Mouse (Mus musculus) brown adipose tissue, adult 24 weeks (tissue): ENCODE measurements around the gene Ubp1. TPM values are rescaled to one million over a fixed set of nuclear protein-coding genes. Genes with fewer than 3 reads are reported as not detected.

ENCODE experiments used
- H3K27ac ChIP-seq: fragments of 200-500 bp; replicated peaks from 2 replicates; pipeline ENCODE4 v1.5.1; 2012; ENCODE audit warnings: low read depth, mild to moderate bottlenecking, low read length
- H3K4me1 ChIP-seq: fragments of 200-500 bp; 2 replicates; pipeline ENCODE4 v1.6.1; 2012; ENCODE audit warnings: low read length, mixed read lengths; ENCODE audit not compliant: control insufficient read depth, insufficient read depth, insufficient read length
- H3K4me3 ChIP-seq: fragments of 200-500 bp; 2 replicates; pipeline ENCODE4 v1.5.1; 2012; ENCODE audit warnings: low read depth, mild to moderate bottlenecking, low read length, moderate library complexity; ENCODE audit not compliant: insufficient read depth
- polyA plus RNA-seq: library from polyadenylated mRNA; stranded (reverse); fragments of >200 nt; gene quantifications from 2 replicates; pipeline ENCODE4 v1.2.4, GENCODE M21; 2012; ENCODE audit not compliant: missing spikeins, insufficient read depth, insufficient read length

Gene Ubp1
- polyA plus RNA-seq, 1 experiment = 27.8 TPM

DNA sequence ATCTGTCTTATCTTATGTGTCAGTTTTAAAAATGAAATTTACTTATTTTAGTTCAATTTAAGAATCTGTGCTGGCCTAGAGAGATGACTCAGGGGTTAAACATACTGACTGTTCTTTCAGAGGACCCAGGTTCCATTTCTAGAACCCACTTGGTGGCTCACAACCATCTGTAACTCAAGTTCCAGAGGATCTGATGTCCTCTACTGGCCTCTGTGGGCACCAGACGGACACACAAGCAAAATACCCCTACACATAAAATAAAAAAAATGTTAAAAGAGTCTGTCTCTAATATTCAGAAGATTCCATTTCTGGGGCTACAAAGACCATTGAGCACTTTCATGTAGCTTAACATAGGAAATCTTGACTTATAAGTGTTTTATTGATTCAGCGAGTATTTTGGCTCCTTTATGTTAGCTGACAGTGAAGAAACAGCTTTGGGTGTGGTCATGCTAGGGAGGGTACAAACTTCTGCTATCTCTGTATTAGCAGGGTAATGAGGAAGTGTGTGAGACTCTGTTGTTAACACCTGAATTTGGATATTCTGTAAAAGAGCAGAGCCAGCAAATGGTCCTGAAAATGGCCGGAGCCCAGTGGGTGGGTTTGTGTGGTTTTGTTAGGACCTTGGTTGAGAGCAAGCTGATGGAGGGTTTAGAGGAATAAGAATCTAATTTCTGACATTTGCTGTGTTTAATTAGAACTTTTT lies 10.5 kb downstream of the Ubp1 start:
- H3K27ac ChIP-seq = no peak overlapping the region
- peaks cover 12% of the 10 kb centered on the region for H3K4me1 ChIP-seq
- H3K4me3 ChIP-seq = no peak overlapping the region

DNA sequence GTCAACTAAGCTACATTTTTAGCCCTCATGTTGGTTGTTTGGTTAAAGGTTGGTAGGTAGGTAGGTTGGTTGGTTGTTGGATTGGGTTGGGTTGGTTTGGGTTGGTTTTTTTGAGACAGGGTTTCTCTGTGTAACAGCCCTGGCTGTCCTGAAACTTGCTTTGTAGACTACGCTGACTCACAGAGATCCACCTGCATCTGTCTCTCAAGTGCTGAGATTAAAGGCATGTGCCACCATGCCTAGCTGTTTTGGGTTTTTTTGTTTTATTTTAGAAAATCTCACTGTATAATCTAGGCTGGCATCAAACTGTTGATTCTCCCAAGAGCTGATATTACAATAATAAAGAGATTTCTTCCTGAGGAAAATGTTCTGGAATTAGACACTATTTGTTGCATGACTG lies 12.6 kb downstream of the Ubp1 start:
- Histone ChIP-seq H3K4me3 (no peak overlapping the region), H3K27ac (no peak overlapping the region), H3K4me1 (peaks cover 9% of the 10 kb centered on the region)

DNA sequence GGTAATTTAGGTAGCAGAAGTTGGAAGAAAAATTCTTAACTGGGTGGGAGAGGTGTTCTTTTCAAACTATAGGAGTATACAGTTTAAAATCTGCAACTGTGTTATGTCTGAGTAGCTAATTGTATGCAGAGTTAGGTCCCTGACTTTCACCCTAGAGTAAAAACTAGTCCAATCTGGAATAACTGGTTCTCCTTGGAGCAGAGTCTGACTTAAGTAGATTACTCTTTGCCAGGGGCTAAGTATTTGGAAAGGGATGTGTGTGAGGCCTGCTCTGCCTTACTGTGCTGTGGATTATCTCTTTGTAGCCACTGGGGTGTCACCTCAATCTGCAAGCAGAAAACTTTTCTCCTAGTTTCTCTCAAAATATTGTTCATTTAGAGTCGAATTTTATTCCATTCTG lies 16.5 kb downstream of the Ubp1 start:
- Histone ChIP-seq H3K4me3 (no peak overlapping the region), H3K4me1 (no peaks in the 10 kb centered on the region), H3K27ac (no peak overlapping the region)

DNA sequence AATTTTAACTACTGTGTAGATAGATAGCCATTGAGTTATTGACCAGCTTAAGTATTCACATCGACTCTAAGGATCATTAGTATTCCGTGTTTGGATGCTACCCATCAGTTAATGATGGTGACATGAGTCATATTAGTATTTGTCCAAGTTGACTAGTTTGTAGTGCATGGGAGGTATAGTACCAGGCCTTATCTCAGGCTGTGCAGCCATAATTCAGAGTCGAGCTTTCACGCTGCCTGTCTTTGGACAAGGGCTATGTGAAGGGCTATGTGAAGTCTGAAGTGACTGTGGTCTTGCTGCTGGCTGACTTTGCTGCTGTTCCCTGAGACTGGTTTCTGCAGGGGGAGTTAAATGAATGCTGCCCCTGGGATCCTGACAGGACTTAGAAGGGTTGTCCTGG lies 27.0 kb downstream of the Ubp1 start:
- Histone ChIP-seq H3K27ac (no peak overlapping the region), H3K4me1 (no peaks in the 10 kb centered on the region), H3K4me3 (no peak overlapping the region)

DNA sequence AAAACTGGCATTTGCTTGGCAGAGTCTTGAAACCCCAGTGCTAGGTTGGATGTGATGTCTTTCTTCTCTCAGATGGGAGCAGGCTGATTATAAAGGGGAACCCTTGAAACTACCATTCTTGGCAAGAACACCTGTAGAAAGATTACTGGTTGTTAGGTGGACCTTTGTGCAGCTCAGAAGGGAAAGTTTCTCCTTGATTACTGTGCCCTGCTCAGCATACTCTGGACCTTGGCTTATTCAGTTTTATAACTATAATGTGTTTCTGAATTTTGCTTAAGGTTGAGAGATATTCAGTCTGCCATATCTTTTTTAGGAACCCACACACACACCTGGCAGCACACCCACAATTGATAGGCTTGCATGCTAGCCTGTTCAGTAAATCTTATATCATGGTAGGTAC lies 33.0 kb downstream of the Ubp1 start:
- Histone ChIP-seq H3K27ac (no peak overlapping the region), H3K4me1 (no peaks in the 10 kb centered on the region), H3K4me3 (no peak overlapping the region)

DNA sequence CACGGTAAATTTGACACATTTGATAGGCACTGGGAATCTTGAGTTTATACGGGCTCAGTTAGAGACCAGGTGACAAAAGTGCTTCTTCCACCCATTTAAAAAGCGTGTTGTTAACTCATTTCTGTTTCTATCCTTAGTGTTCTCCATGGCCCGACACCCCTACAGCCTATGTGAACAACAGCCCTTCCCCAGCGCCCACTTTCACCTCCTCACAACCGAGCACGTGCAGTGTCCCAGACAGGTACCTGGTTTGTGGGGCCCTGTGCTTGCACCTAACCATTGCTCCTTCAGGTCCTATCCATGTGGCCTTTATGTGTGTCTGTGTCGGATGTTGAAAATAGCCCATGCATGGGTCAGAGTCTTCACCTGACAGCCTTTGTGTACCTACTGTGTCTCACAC lies 33.7 kb downstream of the Ubp1 start:
- H3K4me3 ChIP-seq = no peak overlapping the region
- H3K27ac ChIP-seq = no peak overlapping the region
- H3K4me1 ChIP-seq = no peaks in the 10 kb centered on the region

DNA sequence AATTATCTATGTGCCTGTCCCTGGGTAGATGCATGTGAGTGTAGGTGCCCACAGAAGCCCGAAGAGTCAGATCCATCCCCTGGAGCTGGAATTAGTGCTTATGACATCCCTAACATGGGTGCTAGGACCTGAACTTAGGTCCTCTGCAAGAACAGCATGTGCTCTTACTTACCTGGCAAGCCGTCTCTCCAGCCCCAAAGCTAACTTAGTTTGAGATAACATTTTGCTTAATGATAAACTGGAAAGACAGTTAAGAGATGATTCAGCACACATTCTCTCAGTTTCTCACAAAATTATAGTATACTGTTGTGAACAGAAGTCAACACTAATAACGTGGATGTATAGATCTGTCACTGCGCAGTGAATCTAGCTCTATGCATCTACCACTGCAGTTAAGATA lies 36.1 kb downstream of the Ubp1 start:
- no peak overlapping the region for H3K4me3 ChIP-seq
- H3K4me1 ChIP-seq = no peaks in the 10 kb centered on the region
- no peak overlapping the region for H3K27ac ChIP-seq

DNA sequence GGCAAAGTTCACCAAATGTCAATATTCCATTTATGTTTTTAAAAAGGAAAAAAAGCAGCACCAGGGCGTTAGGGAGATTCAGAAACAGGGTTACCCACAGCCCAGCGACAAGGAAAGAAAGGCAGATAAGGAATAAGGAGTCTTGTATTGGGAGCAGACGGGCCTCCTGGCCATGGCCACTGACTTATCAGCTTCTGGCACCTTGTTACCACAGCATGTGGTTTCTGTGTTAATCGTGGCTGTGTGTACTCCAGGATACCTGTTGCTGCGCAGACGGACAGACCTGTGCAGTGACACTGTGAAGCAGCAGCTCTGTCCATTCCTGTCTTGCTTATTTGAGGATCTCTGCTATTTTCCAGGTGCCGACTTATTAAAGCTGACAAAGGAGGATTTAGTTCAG lies 38.2 kb downstream of the Ubp1 start:
- Histone ChIP-seq H3K4me3 (no peak overlapping the region), H3K4me1 (no peaks in the 10 kb centered on the region)

DNA sequence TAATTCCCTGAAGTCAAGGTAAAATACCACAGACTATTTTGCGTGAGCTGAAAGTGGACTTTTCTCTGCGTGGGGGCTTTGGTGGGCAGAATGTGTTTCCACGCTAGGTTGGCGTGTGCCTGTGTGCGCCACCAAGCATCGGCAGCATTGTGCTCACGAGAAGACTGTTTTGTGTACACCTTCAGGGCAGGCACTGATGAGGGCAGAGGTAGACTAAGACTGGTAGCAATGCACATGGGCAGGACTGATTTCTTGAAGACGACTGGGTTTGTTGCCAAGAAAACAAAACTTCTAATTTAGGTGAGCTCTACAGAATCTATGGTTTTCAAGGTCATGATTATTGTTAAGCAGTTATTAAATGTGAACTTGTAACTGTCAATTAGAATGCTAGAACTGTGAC lies 38.7 kb downstream of the Ubp1 start:
- no peak overlapping the region for H3K27ac ChIP-seq
- H3K4me1 ChIP-seq = no peaks in the 10 kb centered on the region
- H3K4me3 ChIP-seq = no peak overlapping the region

More for the DNA sequence above, 38.2 kb downstream of the Ubp1 start:
- H3K27ac ChIP-seq = no peak overlapping the region

DNA sequence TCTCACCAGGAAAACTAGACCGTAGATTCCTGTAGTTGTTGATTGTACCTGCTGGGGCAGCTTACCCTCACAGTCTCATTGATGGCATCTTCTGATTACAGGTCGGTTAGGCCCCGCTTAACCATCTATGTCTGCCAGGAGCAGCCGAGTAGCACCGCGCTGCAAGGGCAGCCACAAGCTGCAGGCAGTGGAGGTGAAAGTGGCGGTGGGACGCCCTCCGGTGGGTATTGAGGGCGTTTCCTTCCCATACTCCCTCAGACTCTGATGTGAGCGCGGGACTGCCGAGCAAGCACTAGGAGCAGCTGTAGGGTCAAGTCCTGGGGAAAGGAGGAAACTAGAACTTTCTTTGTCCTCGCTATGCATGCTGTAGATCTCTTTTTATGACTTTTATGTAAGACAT lies 39.3 kb downstream of the Ubp1 start:
- Histone ChIP-seq H3K27ac (no peak overlapping the region), H3K4me3 (no peak overlapping the region), H3K4me1 (no peaks in the 10 kb centered on the region)

DNA sequence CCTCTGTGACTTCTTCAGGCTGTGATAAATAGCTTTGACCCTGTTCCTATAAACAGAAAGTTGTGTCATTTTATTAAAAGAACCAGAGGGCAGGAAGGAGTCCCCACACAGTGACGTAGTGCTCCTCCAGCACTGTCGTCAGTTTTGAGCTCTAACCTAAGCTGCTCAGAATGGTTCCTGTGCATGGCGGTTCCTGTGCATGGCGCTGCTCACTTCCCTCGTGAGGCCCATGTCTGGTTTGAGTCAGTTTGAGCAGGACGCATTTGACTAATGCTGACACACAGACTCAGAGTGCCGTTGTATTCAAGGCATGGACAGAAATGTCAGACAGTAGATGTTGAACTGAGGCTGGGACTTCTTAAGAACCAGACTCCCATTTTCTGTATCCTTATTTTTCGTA lies 40.9 kb downstream of the Ubp1 start:
- Histone ChIP-seq H3K27ac (no peak overlapping the region), H3K4me1 (no peaks in the 10 kb centered on the region), H3K4me3 (no peak overlapping the region)

DNA sequence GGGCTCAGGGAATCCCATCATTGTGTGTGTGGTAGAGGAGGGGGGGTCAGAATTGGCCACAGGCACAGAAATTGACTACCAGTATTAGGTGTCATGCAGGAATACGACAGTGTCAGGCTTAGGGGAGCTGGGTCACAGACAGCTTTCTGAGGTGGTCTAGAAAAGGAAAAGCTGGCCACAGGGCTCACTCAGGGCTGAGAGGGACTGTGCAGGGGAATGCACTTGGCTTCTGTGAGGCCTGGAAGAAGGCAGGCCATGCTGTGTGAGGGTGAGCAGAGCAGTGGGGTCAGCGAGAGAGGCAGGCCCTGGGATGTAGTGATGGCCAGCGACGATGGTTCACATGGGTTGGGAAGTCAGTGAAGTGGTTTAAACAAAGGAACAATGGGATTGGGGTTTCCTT lies 43.1 kb downstream of the Ubp1 start:
- H3K4me3 ChIP-seq = no peak overlapping the region
- H3K27ac ChIP-seq = no peak overlapping the region
- no peaks in the 10 kb centered on the region for H3K4me1 ChIP-seq

DNA sequence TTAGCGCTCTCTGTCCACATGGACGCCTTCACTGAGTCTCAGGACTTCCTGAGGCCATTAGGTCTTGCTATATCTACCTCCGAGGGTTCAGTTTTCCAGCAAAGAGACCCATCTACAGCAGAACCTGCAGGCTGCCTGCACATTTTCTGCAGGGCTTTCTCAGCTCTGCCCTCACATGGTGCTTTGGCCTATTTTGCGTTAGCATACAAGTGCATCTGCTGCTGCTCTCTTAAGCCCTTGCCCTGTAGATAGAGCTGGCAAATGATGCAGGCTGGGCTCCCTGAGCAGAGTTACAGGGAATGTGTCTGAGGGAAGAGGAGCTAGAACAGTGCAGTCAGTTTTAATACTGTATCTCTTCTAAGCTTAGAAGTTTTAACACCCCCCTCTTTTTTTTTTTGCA lies 44.2 kb downstream of the Ubp1 start:
- Histone ChIP-seq H3K4me3 (no peak overlapping the region), H3K27ac (no peak overlapping the region), H3K4me1 (no peaks in the 10 kb centered on the region)

DNA sequence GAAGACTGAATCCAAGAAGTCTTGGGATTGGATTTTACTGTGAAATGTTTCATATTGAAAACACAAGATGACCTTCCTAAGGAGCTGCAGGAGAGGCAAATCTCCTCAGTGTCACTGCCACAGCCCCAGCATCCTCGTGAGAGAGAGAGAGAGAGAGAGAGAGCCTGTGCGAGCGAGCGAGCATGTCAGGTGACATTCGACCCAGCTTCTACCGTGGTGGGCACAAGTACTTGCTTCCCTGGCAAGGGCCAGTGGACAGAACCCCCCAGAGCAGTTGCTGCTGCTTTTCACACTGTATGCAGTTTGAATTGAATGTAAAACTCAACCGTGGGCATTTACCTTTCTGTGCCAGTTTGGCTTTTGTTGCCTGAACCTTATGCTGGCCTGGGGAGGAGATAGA lies 44.7 kb downstream of the Ubp1 start:
- H3K4me3 ChIP-seq = no peak overlapping the region
- H3K27ac ChIP-seq = no peak overlapping the region
- no peaks in the 10 kb centered on the region for H3K4me1 ChIP-seq

DNA sequence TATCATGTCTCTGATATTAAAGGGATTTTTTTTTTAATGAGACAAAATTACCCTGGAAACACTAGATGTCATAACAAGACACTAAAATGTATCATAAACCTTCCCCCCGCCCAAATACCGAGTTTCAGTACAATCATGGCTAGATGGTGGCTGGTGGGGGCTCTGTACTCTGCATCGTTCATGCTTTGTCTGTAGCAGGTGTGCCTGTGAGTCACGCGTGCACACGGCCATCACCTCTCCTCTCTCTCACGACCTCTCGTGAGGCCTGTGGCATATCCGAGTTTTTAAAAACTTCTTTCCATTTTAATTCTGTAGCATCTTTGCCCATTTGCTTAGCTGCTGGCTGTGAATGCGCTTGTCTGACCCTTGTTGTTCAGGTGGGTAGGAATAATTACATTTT lies 45.5 kb downstream of the Ubp1 start:
- H3K4me1 ChIP-seq = no peaks in the 10 kb centered on the region
- no peak overlapping the region for H3K27ac ChIP-seq
- H3K4me3 ChIP-seq = no peak overlapping the region

DNA sequence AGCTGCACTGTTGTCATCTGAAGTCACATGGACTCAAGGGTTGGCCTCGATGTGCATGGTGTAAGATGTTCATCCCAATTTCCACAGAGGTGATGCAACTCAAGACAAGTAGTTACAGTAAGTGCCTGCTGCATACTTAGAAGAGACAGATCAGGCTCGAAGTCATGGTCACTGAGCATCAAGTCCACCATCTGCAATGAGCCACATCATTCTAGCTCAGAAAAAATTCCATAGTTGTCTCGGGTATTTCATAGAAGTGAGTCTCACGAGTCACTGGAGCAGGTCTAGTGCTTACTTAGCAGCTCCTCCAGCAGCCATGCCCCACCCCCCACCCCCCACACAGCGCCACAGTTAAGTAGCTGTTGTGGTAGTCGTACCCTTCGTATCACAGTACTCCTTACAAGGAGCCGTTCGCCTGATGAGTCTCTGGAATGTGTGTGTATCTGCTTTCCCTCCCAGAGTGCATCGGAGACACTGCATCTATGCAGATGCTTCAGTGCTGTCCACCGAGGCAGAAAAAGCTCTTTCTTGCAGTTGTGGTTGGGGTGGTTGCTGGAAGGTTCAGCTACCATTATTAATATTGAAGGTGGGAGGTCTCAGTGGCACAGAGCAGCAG lies 46.6 kb downstream of the Ubp1 start:
- no peaks in the 10 kb centered on the region for H3K4me1 ChIP-seq
- no peak overlapping the region for H3K27ac ChIP-seq
- H3K4me3 ChIP-seq = no peak overlapping the region
